Mouse (Mus musculus) hematopoietic stem cell, adult 5-6 weeks (primary cell): Measurements from ENCODE around the gene Camk1d. TPM values are rescaled to one million over a fixed set of nuclear protein-coding genes. Genes with fewer than 3 reads are reported as not detected.

ENCODE experiments used
- ATAC-seq, 2 experiments: fragments of 125-278 bp in 1 of 2; replicated peaks in 1 of 2; 2 replicates each; pipeline ENCODE4 v1.8.0; 2016 to 2017; ENCODE audit warnings: inconsistent platforms in 2 of 2, mild to moderate bottlenecking in 2 of 2, moderate number of reproducible peaks in 2 of 2, low read depth in 1 of 2, moderate TSS enrichment in 1 of 2; ENCODE audit not compliant: low FRiP score in 2 of 2, poor library complexity in 2 of 2, severe bottlenecking in 2 of 2, insufficient read depth in 1 of 2, low TSS enrichment in 1 of 2
- total RNA-seq: library from RNA; stranded (forward); fragments of 172-1452, 232-1000 nt; gene quantifications from 2 replicates; pipeline ENCODE4 v1.2.3, GENCODE M21; 2017

The Camk1d gene
- total RNA-seq, 1 experiment from 2014 or later: 7.8 TPM

GRCm38 (mm10) chr2:5479886-5480285 is 234.4 kb downstream of the Camk1d start:
- ATAC-seq: no peak

- ATAC-seq: no peak
These were observed 235.6 kb downstream of the Camk1d start for GRCm38 (mm10) chr2:5478709-5479108.

DNA sequence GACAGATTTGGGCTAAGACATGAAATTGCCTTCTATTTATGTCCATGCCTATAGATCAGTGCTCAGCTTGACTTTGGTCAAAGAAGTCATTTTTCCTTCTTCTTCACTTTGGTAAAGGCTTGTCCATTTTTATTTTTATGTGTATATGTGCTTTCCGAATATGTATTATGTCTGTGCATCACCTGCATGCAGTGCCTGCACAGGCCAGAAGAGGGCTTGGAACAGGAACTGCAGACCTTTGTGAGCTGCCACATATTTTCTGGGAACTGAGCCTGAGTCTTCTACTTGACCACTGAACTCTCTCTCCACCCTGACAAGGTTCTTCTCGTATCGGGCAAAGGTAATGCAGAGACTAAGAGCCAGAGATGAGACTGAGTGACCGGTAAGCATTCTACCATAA is 236.1 kb downstream of the Camk1d start:
- no peak for ATAC-seq

GRCm38 (mm10) chr2:5477525-5477924 is 236.8 kb downstream of the Camk1d start:
- ATAC-seq: no peak

GRCm38 (mm10) chr2:5469366-5469941 is 244.9 kb downstream of the Camk1d start:
- no peak for ATAC-seq

DNA sequence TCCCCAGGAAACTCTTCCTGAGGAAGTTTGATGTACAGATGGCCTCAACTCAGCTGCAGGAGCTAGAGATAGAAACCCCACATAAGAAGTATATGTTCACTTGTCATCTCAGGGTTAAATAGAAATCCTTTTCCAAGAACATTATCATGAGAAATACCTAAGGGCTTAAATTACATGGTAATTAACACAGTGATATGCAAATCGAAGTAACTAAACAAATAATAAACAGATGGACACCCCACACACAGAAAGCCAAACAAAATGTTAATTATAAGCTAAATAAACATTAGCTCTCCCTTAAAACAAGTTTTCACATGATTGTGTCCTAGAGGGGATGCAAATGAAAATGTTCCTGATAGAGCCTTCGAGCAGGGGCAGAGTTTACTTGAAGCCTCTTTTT is 246.8 kb downstream of the Camk1d start:
- no peak for ATAC-seq

GRCm38 (mm10) chr2:5458671-5459235 is 255.6 kb downstream of the Camk1d start:
- ATAC-seq: no peak

DNA sequence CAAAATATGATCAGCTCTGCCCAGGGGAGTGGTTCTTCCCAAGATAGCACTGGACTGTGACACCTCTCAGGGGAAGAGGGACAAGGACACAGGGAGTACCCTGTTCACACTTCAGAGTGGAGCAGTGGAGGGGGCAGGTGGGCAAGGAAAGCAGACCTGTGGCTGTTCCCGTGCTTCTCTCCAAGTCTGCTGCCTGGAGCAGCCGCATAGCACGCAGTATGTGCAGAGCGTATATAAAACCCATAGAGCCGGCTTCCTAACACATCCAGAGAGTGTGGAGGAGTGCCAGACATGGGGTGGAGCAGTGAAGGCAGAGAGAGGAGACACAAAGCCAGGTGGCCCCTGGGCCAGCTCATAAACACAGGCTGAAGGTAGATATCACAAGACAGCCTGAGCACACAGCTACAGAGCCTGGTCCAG is 256.2 kb downstream of the Camk1d start:
- no peak for ATAC-seq

GRCm38 (mm10) chr2:5456108-5456507 is 258.2 kb downstream of the Camk1d start:
- ATAC-seq: no peak

DNA sequence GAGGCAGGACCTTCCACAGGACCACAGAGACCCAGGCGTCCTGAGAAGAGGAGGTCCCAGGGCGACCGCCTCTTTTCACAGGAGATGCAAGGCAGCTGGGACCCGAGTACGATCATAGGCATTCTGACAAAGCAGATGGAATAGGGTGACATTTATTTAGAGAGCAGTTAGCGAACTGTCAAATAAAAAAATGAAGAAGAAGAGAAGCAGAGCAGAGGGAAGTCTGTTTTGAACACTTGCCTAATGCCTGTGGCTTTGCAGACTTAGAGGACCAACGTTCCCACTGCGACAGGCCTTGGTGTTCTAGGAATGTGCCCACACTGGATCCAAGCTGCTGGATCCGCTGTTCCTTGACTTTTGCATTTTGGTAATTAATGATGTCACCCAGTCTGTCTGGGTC is 259.5 kb downstream of the Camk1d start:
- no peak for ATAC-seq

- ATAC-seq: peak in 1 of 2 experiments; percentile 56; a peak in 1 of 4 replicates
These were observed 262.7 kb downstream of the Camk1d start for GRCm38 (mm10) chr2:5451654-5452053.

- no peak for ATAC-seq
These were observed 269.0 kb downstream of the Camk1d start for GRCm38 (mm10) chr2:5445357-5445756.

GRCm38 (mm10) chr2:5437690-5438089 is 276.6 kb downstream of the Camk1d start:
- no peak for ATAC-seq

- ATAC-seq: no peak
These were observed 278.6 kb downstream of the Camk1d start for GRCm38 (mm10) chr2:5435587-5436253.

DNA sequence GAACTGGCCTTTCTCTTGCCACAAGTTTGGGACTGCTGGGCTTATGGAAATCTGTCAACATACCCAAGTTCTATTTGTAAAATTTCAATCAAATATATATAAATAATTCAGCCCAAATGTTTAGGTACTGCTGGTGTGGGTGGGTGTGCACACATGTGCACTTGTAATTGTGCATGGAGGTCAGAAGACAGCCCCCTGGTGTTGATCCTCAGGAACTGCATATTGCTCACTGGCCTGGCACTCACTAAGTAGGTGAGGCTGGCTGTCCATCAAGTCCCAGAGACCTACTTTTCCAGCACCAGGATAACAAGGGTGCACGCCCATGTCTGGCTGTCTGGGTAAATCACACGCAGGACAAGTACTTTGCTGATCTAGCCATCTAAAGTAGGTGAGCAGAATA is 283.0 kb downstream of the Camk1d start:
- ATAC-seq: peak; percentile 66 to 67; a peak in 3 of 4 replicates

- ATAC-seq: no peak
These were observed 284.4 kb downstream of the Camk1d start for GRCm38 (mm10) chr2:5429921-5430320.

GRCm38 (mm10) chr2:5426110-5426509 is 288.2 kb downstream of the Camk1d start:
- ATAC-seq: no peak

DNA sequence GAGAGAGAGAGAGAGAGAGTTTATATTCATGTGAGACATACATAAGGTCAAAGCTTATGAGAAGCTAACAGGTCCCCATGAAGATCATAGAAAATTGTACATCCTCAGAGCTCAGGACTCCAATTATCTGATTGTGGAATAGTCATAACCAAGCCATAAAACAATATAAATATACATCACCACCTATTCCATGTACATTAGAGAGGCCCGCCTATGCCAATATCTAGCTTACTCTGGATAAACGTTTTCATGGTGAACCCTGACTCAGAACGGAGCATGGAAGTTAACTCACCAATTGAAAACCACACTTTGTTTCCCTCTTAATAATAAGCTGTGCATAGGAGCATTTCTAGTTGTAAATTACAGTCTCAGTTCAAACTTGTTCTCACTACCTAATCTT is 288.7 kb downstream of the Camk1d start:
- no peak for ATAC-seq
